Mouse (Mus musculus) cerebellum, postnatal 10 days (tissue): Measurements from ENCODE around the gene Usp36.

Experiments
- DNase-seq, 2 experiments: peaks; one replicate each; pipeline ENCODE4 v3.0.0; 2021; ENCODE audit warnings: mixed read lengths in 2 of 2

Usp36 gene

GRCm38 (mm10) chr11:118248150-118249011 is 41.7 kb downstream of the Usp36 start, which contains the start of gene Cyth1:
TSS of gene Cyth1 (minus strand) at chr11:118248592.
- peak; percentile 99 for DNase-seq

GRCm38 (mm10) chr11:118247359-118248095 is 42.5 kb downstream of the Usp36 start:
- peak; percentile 83 to 85 for DNase-seq

GRCm38 (mm10) chr11:118246724-118247123 is 43.3 kb downstream of the Usp36 start:
- DNase-seq, result no peak

- no peak for DNase-seq
Observed at GRCm38 (mm10) chr11:118245130-118245529, 44.9 kb downstream of the Usp36 start.

GRCm38 (mm10) chr11:118243627-118244261 is 46.3 kb downstream of the Usp36 start:
- no peak for DNase-seq

- DNase-seq, result peak; percentile 70 to 77
Observed at GRCm38 (mm10) chr11:118242506-118242905, 47.5 kb downstream of the Usp36 start.

GRCm38 (mm10) chr11:118240388-118240787 is 49.7 kb downstream of the Usp36 start:
- no peak for DNase-seq

- no peak for DNase-seq
Observed at GRCm38 (mm10) chr11:118239281-118240198, 50.5 kb downstream of the Usp36 start.

- DNase-seq, result no peak
Observed at GRCm38 (mm10) chr11:118236520-118237190, 53.4 kb downstream of the Usp36 start.

- DNase-seq, result no peak
Observed at GRCm38 (mm10) chr11:118234929-118235328, 55.1 kb downstream of the Usp36 start.

- DNase-seq, result no peak
Observed at GRCm38 (mm10) chr11:118234500-118234899, 55.5 kb downstream of the Usp36 start.

- DNase-seq, result no peak
Observed at GRCm38 (mm10) chr11:118233924-118234323, 56.1 kb downstream of the Usp36 start.

GRCm38 (mm10) chr11:118232314-118232831 is 57.7 kb downstream of the Usp36 start:
- peak; percentile 73 to 74 for DNase-seq

GRCm38 (mm10) chr11:118229941-118230340 is 60.1 kb downstream of the Usp36 start:
- no peak for DNase-seq

- no peak for DNase-seq
Observed at GRCm38 (mm10) chr11:118227650-118228049, 62.4 kb downstream of the Usp36 start.

GRCm38 (mm10) chr11:118226850-118227249 is 63.2 kb downstream of the Usp36 start:
- no peak for DNase-seq

GRCm38 (mm10) chr11:118225862-118226261 is 64.2 kb downstream of the Usp36 start:
- DNase-seq, result no peak

- DNase-seq, result no peak
Observed at GRCm38 (mm10) chr11:118225056-118225836, 64.8 kb downstream of the Usp36 start.

GRCm38 (mm10) chr11:118223416-118224067 is 66.5 kb downstream of the Usp36 start:
- no peak for DNase-seq

- DNase-seq, result no peak
Observed at GRCm38 (mm10) chr11:118222917-118223316, 67.1 kb downstream of the Usp36 start.
